Mouse (Mus musculus) myocyte (in vitro differentiated cells): Measurements from ENCODE around the gene Slc26a1. TPM values are rescaled to one million over a fixed set of nuclear protein-coding genes. Genes with fewer than 3 reads are reported as not detected.

Source experiments
- H3K27me3 ChIP-seq: one replicate; pipeline ENCODE4 v1.6.1; 2011; ENCODE audit not compliant: control insufficient read depth, insufficient read depth, insufficient read length
- H3K36me3 ChIP-seq: one replicate; pipeline ENCODE4 v1.6.1; 2011; ENCODE audit not compliant: control insufficient read depth, insufficient read depth
- H3K4me2 ChIP-seq: one replicate; pipeline ENCODE4 v1.6.1; 2011; ENCODE audit warnings: low read depth, control low read depth
- H3K4me3 ChIP-seq: one replicate; pipeline ENCODE4 v1.5.1; 2011; ENCODE audit warnings: mild to moderate bottlenecking, control low read depth, moderate library complexity
- H3K79me2 ChIP-seq: one replicate; pipeline ENCODE4 v1.6.1; 2011; ENCODE audit not compliant: control insufficient read depth, insufficient read depth
- H3ac ChIP-seq: one replicate; pipeline ENCODE4 v1.6.1; 2011; ENCODE audit not compliant: control insufficient read depth, insufficient read length
- CEBPB ChIP-seq: IDR thresholded peaks from 2 replicates; pipeline ENCODE4 v1.6.1; 2011; ENCODE audit warnings: mild to moderate bottlenecking, moderate library complexity; ENCODE audit not compliant: poor library complexity, insufficient read depth, severe bottlenecking
- E2F4 ChIP-seq: IDR thresholded peaks from one replicate; pipeline ENCODE4 v1.6.1; 2011; ENCODE audit warnings: mild to moderate bottlenecking, control low read depth, moderate library complexity; ENCODE audit not compliant: insufficient read depth
- MAX ChIP-seq: IDR thresholded peaks from one replicate; pipeline ENCODE4 v1.6.1; 2011; ENCODE audit warnings: low read depth, mild to moderate bottlenecking, control low read depth
- MYOD1 ChIP-seq, 3 experiments: IDR thresholded peaks; one replicate each; pipeline ENCODE4 v1.6.1; 2011; ENCODE audit warnings: control low read depth in 2 of 3, low read depth in 2 of 3, mild to moderate bottlenecking in 2 of 3, moderate library complexity in 1 of 3; ENCODE audit not compliant: insufficient read length in 2 of 3, control insufficient read depth in 1 of 3
- MYOG ChIP-seq, 3 experiments: IDR thresholded peaks; one replicate each; pipeline ENCODE4 v1.6.1; 2011; ENCODE audit warnings: control low read depth in 2 of 3, low read depth in 2 of 3, mild to moderate bottlenecking in 2 of 3; ENCODE audit not compliant: insufficient read length in 2 of 3, control insufficient read depth in 1 of 3, insufficient read depth in 1 of 3
- POLR2A ChIP-seq: IDR thresholded peaks from one replicate; pipeline ENCODE4 v1.6.1; 2011; ENCODE audit warnings: low read depth, mild to moderate bottlenecking, control low read depth, moderate library complexity; ENCODE audit not compliant: insufficient read length
- POLR2AphosphoS2 ChIP-seq: IDR thresholded peaks from one replicate; pipeline ENCODE4 v1.6.1; 2011; ENCODE audit warnings: low read depth, control low read depth; ENCODE audit not compliant: insufficient read length
- REST ChIP-seq: IDR thresholded peaks from one replicate; pipeline ENCODE4 v1.6.1; 2011; ENCODE audit warnings: mild to moderate bottlenecking, control low read depth, moderate library complexity; ENCODE audit not compliant: insufficient read depth, insufficient read length
- SRF ChIP-seq: IDR thresholded peaks from one replicate; pipeline ENCODE4 v1.6.1; 2011; ENCODE audit warnings: low read depth; ENCODE audit not compliant: control insufficient read depth, insufficient read length
- TCF12 ChIP-seq: IDR thresholded peaks from one replicate; pipeline ENCODE4 v1.6.1; 2011; ENCODE audit warnings: mild to moderate bottlenecking, control low read depth; ENCODE audit not compliant: poor library complexity, insufficient read depth, severe bottlenecking
- TCF3 ChIP-seq: IDR thresholded peaks from one replicate; pipeline ENCODE4 v1.6.1; 2011; ENCODE audit warnings: low read depth, control low read depth; ENCODE audit not compliant: insufficient read length
- USF1 ChIP-seq: IDR thresholded peaks from one replicate; pipeline ENCODE4 v1.6.1; 2011; ENCODE audit warnings: low read depth, mild to moderate bottlenecking, control low read depth, moderate library complexity
- polyA plus RNA-seq: library from polyadenylated mRNA; unstranded; fragments of >200 nt; fragmentation: generic; extraction: Trizol; gene quantifications from one replicate; pipeline ENCODE4 v1.2.1, GENCODE M21; 2012; ENCODE audit warnings: missing spikeins

Gene Slc26a1
- polyA plus RNA-seq, 1 experiment, result 0.13 TPM

- Histone ChIP-seq H3K27me3 (no peaks in the 10 kb centered on the region), H3ac (no peak overlapping the region), H3K36me3 (no peaks in the 10 kb centered on the region), H3K4me3 (no peak overlapping the region), H3K4me2 (no peak overlapping the region), H3K79me2 (no peaks in the 10 kb centered on the region)
- TF ChIP-seq POLR2A (no peak), E2F4 (no peak), MYOG (IDR thresholded peaks at IDR 0.05; ENCODE audit: control insufficient read depth in 1 of 3, insufficient read depth in 1 of 3, insufficient read length in 2 of 3, low read depth in 2 of 3) (no peak), SRF (no peak), MYOD1 (IDR thresholded peaks at IDR 0.05; ENCODE audit: control insufficient read depth in 1 of 3, insufficient read length in 2 of 3, low read depth in 2 of 3) (no peak), TCF12 (no peak), CEBPB (no peak), POLR2AphosphoS2 (no peak), USF1 (no peak)
Observed at GRCm38 (mm10) chr5:108653341-108653740, 22.0 kb downstream of the Slc26a1 start.

- Histone ChIP-seq H3K36me3 (no peaks in the 10 kb centered on the region), H3K4me3 (no peak overlapping the region), H3K27me3 (no peaks in the 10 kb centered on the region), H3K79me2 (no peaks in the 10 kb centered on the region), H3ac (no peak overlapping the region), H3K4me2 (no peak overlapping the region)
- TF ChIP-seq MYOG (IDR thresholded peaks at IDR 0.05; ENCODE audit: control insufficient read depth in 1 of 3, insufficient read depth in 1 of 3, insufficient read length in 2 of 3, low read depth in 2 of 3), result no peak
- TF ChIP-seq USF1, result no peak
- TF ChIP-seq SRF, result no peak
- TF ChIP-seq POLR2A, result no peak
- TF ChIP-seq CEBPB, result no peak
Observed at GRCm38 (mm10) chr5:108651823-108652222, 23.5 kb downstream of the Slc26a1 start.

DNA sequence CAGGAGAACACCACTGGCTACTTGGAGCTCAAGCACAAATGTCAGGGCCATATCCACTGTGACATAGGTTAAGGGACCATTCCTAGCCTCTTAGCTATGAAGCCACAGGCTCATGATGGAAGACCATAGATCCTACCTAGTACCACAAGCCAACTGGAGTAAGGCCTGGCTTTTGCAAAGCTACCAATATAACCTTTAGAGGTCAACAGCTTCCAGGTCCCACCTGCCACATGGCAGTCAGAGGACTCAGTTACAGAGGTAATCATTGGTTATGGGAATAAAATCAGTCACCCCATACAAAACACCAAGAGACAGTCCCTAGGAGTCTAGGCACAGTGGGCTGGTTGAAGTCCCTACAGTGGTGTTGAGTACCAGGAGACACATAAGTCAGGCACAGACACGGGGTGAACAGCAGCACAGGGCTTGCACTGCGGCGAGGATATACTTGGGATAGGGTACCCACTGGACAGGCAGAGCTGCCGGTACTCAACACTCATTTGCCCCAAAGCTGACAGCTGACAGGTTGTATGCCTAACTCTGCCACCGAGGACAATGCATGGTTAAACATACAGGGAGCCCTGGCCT is 24.1 kb downstream of the Slc26a1 start:
- no peak overlapping the region for H3K4me3 ChIP-seq
- H3ac ChIP-seq, result no peak overlapping the region
- no peak overlapping the region for H3K4me2 ChIP-seq
- no peaks in the 10 kb centered on the region for H3K36me3 ChIP-seq
- TF ChIP-seq MYOG (IDR thresholded peaks at IDR 0.05; ENCODE audit: control insufficient read depth in 1 of 3, insufficient read depth in 1 of 3, insufficient read length in 2 of 3, low read depth in 2 of 3) (no peak), E2F4 (no peak), USF1 (no peak), POLR2AphosphoS2 (no peak), TCF12 (no peak), MAX (no peak), REST (no peak), SRF (no peak), CEBPB (no peak), MYOD1 (IDR thresholded peaks at IDR 0.05; ENCODE audit: control insufficient read depth in 1 of 3, insufficient read length in 2 of 3, low read depth in 2 of 3) (no peak), TCF3 (no peak), POLR2A (no peak)
- no peaks in the 10 kb centered on the region for H3K79me2 ChIP-seq
- H3K27me3 ChIP-seq, result no peaks in the 10 kb centered on the region

DNA sequence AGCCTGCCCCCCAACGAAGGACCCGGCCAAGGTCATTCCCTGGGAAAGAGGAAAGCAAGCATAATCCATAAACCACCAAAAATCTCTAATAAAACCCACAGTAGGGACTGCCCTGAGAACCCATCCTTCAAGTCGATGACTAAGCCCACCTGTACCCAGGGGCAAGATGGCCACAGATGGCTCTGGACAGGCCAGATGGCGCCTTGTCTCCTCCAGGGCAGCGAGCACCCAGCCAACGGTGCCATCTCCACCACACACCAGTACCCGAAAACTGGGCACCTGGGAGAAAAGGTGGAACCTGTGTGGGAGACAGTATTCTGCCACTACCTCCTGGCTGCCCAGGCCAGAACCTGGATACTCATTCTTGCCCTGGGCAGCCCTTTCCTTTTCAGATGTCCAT is 25.0 kb downstream of the Slc26a1 start:
- no peaks in the 10 kb centered on the region for H3K79me2 ChIP-seq
- H3K36me3 ChIP-seq, result no peaks in the 10 kb centered on the region
- H3K4me3 ChIP-seq, result no peak overlapping the region
- TF ChIP-seq POLR2AphosphoS2 (peak; percentile 26), SRF (no peak)
- H3K4me2 ChIP-seq, result no peak overlapping the region
- no peak overlapping the region for H3ac ChIP-seq
- H3K27me3 ChIP-seq, result no peaks in the 10 kb centered on the region

DNA sequence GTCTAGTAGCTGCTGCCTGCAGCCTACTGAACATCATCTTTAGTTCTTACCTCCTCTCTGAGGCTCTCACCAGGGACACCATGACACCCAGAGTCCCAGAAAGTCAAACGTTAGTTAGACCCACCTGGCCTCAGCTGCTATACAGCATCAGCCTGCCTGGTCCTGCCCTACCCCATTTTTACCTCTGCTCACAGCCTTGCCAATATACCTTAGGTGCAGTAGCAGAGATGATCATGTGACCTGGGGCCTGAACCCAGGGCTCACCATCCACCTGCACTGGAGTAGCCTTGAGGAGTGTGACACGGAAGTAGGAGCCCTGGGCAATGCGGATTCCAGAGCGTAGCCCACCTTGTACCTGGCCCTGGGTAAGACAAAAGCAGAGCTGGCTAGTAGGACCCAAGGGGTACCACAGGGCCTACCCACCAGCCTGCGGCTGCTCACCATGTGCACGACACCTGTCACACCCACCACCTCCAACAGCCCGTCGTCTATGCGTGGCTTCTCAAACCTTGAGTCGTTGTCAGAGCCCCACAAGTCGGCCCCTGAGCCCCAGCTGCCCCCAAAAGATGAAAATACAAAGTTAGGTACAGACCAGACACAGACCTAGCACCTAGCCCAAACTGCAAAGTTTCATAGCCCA is 26.3 kb downstream of the Slc26a1 start:
- Histone ChIP-seq H3K36me3 (no peaks in the 10 kb centered on the region), H3ac (no peak overlapping the region), H3K79me2 (no peaks in the 10 kb centered on the region), H3K4me3 (no peak overlapping the region), H3K27me3 (no peaks in the 10 kb centered on the region), H3K4me2 (no peak overlapping the region)
- TF ChIP-seq POLR2AphosphoS2, result peak; percentile 58
- TF ChIP-seq MAX, result no peak
- no peak for TF ChIP-seq MYOG (IDR thresholded peaks at IDR 0.05; ENCODE audit: control insufficient read depth in 1 of 3, insufficient read depth in 1 of 3, insufficient read length in 2 of 3, low read depth in 2 of 3)
